Mouse (Mus musculus): Measurements from ENCODE around the gene Phpt1.

Phpt1 gene

DNA sequence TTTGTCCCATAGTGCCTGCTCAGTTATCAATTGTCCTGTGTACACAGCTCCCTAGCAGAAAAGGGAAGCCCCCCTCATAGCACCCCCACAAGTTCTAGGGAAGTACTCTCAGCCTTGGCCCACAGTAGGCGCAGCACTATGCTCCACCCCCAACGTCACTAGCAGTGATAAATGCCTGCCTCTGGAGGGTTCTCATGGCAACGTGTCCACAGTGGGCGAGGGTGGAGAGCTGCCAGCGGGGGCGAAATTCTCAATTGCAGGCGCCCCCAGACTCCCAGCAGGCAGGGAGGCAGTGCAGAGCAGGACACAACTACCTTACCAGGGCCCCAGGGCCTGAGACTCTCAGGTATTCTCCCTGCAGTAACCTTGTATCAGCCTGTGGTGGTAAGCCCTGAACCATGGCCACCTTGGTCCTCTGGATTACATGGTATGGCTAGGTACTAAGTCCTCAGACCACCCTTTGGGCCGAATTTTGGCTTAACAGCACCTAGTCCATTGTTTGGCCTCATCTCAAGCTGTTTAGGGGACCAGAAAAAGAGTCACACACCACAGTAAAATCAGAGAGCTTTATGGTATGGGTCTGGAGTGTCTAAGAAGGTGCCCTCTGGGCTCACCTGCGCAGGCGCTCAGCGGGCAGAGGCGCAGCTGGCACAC, 7.6 kb upstream of the Phpt1 start:
- DNase-seq (ENCODE audit: low read depth, low spot score), result no peak

DNA sequence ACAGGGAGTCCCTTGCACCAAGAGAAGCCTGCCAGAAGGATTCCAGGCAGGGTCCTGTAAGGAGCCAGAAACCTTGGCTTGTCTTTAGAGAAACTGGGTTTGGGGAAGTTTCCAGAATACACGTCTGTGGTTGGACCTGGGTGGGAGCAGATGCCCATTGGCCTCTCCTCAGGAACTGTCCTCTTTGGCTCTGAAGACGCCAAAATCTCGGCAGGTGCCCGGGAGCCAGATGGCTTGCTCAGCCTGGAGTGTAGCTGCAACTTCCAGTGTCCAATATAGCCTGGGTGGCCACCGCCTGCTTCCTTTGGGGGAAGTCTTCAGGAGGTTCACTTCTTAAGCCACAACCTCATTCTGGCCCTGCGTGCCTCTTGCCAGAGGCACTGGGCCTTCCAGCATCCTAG, 6.9 kb upstream of the Phpt1 start:
- DNase-seq (ENCODE audit: low read depth, low spot score), result no peak

- DNase-seq (ENCODE audit: low read depth, low spot score), result peak; percentile 63
Measured at GRCm38 (mm10) chr2:25581294-25581864, 6.4 kb upstream of the Phpt1 start, which contains the start of gene Ajm1. Ajm1 (minus strand) TSS chr2:25581757.

GRCm38 (mm10) chr2:25580621-25581101, 5.6 kb upstream of the Phpt1 start:
- no peak for DNase-seq (ENCODE audit: low read depth, low spot score)

DNA sequence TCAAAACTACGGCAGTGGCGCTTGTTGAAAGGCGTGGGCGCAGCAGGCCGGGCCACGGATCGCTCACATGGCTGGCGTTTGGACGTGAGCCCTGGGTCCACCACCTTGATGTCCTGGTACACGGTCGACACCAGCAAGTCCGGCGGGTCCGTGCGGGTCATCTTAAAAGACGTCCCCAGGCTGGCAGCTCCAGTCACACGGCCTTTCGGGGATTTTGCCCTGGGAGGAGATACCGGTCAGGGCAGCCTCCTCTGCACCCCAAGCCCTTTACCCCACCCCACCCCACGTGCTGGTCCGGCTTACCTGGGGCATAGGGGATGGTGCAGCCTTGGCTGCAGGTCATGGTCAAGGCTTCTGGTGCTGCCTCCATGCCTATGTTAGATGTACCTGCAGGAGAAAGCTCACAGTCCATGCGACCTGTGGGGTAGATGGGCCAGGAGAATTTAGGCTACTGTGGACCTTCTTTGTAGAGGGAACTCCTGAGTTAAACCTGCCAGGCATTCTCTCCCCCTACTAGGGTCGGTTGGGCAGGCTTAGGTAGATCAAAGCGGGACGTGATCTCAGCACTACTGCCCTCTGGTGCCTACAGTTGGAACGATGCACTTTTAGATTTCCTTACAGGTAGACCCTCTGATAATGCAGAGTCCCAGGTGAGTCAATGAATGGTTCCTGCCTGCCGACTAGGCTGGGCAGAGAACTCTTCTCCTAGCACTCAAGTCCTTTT, 4.9 kb upstream of the Phpt1 start:
- peak; percentile 87 for DNase-seq (ENCODE audit: low read depth, low spot score)

DNA sequence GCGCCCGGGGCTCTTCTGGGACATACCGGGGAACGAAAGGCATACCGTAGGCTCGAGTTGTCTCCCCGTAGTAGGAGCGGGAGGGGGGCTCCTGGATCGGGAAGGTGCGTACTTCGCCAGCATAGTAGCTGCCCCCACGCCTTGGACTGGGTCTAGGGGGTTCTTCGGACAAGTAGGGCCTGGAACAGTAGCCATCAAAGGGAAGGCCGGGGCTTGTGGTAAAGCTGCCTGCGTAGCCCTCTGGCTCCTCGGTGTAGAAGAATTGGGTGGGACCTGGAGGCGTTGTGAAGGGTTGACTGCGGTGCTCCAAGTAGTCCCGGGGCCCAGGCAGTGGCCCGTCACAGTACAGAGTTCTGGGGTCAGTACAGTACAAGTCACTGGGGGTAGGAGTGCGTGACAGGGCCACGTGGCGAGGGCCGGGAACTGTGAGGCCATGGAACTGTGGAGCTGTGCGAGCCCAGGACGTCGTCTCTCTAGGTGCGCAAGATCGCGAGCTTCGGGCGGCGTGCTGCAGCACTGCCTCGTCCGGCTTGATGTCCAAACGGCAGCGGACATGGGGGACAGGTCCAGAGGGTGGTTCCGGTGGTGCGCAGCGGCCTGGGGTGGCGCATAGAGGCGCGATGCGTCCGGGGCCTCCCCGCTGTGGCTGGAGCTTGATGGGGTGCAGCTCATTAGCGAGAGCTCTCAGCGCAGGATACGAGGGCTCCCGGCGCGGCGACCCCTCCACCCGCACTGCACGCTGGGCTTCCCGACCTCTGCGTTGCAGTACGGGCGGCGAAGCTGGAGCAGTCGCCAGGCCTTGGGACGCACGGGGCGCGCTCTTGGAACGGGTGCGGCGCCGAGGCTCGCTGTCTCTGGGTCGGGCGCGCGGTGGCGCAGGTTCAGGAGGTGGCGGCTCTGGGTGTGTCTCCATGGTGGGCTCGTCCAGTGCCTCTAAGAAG, 4.0 kb upstream of the Phpt1 start:
- DNase-seq (ENCODE audit: low read depth, low spot score), result peak; percentile 34

- DNase-seq (ENCODE audit: low read depth, low spot score), result peak; percentile 26
Measured at GRCm38 (mm10) chr2:25577951-25578795, 3.1 kb upstream of the Phpt1 start.

GRCm38 (mm10) chr2:25576965-25577891, 2.2 kb upstream of the Phpt1 start:
- DNase-seq (ENCODE audit: low read depth, low spot score), result peak; percentile 38

- no peak for DNase-seq (ENCODE audit: low read depth, low spot score)
Measured at GRCm38 (mm10) chr2:25576028-25576850, 1.2 kb upstream of the Phpt1 start.

DNA sequence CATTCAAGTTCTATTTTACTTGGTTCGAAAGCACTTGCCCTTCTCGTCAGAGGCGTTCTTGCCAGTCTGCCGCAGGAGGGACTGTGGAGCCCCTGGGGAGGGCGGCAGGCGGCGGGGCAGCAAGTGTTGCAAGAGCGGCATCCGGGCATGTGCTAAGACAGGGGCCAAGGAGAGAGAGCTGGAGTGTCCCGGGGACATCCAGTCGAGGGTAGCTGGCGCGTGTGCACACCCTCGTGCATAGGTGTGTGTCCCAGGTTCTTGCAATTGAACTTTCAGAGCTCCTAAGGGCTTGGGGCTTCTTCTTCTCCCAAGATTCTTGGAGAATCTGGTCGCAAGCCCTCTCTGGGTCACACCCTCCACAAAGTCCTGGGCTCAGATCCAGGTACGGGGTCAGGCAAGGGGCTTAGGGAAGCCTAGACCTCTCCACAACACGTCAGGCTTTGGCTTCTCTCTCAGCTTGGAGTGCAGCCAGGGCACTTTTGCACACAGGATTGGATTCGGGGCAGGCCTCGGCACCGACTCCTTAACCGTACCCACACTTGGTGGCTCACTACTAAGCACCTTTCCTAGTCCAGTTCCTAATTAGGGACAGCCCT, 506 bp upstream of the Phpt1 start:
- DNase-seq (ENCODE audit: low read depth, low spot score), result peak; percentile 25

DNA sequence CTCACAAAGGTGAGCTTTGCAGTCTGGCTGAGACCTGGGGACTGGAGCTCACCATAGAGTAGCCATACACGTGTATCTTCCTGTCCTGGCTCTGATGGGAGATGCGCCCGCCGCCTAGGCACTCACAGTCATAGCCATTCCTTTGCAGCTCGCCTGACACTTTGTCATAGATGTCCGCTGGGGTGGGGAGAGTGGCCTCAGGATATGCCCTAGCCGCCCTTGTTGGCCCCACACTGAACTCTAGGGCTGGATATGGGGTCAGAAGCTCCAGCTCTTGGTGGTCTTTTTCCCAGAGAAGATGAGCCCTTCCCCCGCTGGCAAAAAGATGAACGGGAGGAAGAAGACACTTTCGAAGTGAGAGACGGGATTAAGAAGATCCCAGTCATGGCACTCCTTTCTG, 888 bp downstream of the Phpt1 start:
- no peak for DNase-seq (ENCODE audit: low read depth, low spot score)

- no peak for DNase-seq (ENCODE audit: low read depth, low spot score)
Measured at GRCm38 (mm10) chr2:25573068-25573467, 2.0 kb downstream of the Phpt1 start.

DNA sequence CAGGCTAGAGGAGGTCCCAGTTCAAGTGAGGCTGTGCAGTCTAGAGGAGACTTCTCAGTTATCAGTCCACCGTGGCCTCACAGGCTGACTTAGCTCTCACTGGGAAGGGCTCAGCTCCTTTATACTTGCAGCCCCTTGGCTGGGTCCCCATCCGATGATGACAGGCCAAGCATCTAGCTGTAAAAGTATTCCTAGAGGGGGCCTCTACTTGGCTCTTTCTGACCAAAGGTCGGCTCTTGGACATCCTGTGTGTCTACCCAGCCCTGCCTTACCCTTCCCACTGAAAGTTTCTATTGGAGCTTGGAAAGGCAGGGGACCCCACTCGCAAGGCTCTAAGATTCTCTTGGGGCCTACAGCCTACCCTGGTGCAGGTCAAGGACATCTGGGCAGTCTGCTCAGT, 3.8 kb downstream of the Phpt1 start:
- DNase-seq (ENCODE audit: low read depth, low spot score), result no peak

- DNase-seq (ENCODE audit: low read depth, low spot score), result no peak
Measured at GRCm38 (mm10) chr2:25569323-25569722, 5.7 kb downstream of the Phpt1 start.

- no peak for DNase-seq (ENCODE audit: low read depth, low spot score)
Measured at GRCm38 (mm10) chr2:25568473-25569019, 6.5 kb downstream of the Phpt1 start.

DNA sequence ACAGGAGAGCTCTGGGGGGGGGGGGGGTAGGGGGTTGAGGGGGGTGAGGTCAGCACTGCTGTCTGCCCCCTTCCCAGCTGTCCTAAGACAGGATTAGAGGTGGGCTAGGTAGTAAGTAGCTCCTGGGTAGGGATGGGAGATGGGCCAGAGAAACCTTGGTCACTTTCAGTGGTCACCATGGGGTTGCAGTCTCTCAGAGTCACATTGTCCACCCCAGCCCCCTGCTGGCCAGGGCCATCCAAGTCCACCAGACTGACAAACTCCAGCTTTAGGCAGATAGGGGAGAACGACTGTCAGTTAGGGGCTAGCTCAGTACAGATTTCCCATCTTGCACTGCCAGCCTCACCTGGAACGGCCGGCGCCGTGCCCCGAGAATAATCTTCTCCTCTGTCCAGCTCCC, 8.5 kb downstream of the Phpt1 start:
- DNase-seq (ENCODE audit: low read depth, low spot score), result no peak

DNA sequence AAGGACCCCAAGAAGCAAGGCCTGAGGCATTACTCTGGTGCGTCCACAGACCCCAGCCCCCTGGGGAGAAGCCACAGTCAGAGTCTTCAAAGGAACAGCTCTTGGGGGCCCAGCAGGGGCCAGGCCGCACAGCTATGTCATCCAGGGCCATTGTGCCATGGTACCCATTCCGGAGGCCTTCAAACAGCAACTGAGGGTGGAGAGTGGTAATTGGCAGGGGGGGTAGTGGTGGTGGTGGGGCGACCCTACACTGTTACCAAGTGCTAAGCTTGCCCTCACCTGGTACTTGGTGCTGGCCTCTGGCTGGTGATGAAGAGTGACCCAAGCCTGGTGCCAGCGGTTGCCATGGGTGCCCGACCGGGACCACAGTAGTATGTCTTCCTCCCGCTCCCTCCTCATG, 9.3 kb downstream of the Phpt1 start:
- no peak for DNase-seq (ENCODE audit: low read depth, low spot score)

- no peak for DNase-seq (ENCODE audit: low read depth, low spot score)
Measured at GRCm38 (mm10) chr2:25561946-25562345, 13.1 kb downstream of the Phpt1 start.

Data from ES-CJ7 (cell line).